Mouse (Mus musculus) gastrocnemius, postnatal 10 days (tissue): ENCODE results near the gene Sim2. TPM values are rescaled to one million over a fixed set of nuclear protein-coding genes. Genes with fewer than 3 reads are reported as not detected.

ENCODE experiments used
- DNase-seq: peaks from one replicate; pipeline ENCODE4 v3.0.0; 2021; ENCODE audit warnings: mixed read lengths
- microRNA-seq, 2 experiments: library from miRNA; unstranded; fragments of <30 nt; microRNA quantifications; one replicate each; pipeline ENCODE4 v1.2.0; 2021
- total RNA-seq, 2 experiments: library from RNA; stranded (reverse); gene quantifications; 2 replicates each; pipeline ENCODE4 v1.2.3; 2021

Sim2 gene
- total RNA-seq, 2 experiments from 2014 or later, result 11.9 to 13.2 TPM

- no peak for DNase-seq
Observed at GRCm38 (mm10) chr16:94164236-94164635, 79.5 kb downstream of the Sim2 start.

- DNase-seq, result no peak
Observed at GRCm38 (mm10) chr16:94164978-94165377, 80.2 kb downstream of the Sim2 start.

GRCm38 (mm10) chr16:94168655-94169545 lies 84.2 kb downstream of the Sim2 start:
- DNase-seq, result no peak

- no peak for DNase-seq
Observed at GRCm38 (mm10) chr16:94170218-94170617, 85.5 kb downstream of the Sim2 start.

- no peak for DNase-seq
Observed at GRCm38 (mm10) chr16:94173361-94173760, 88.6 kb downstream of the Sim2 start.

GRCm38 (mm10) chr16:94175366-94175986 lies 90.7 kb downstream of the Sim2 start:
- DNase-seq, result no peak

Small RNAs within 50 kb of the gene (microRNA-seq; reads per million reads assigned to microRNA genes)
- 0 reads per million in 2 experiments for gene Gm23062

Other genes with a start within 250 kb of the Sim2 start
- 1 to 10 TPM; 4.6 to 6.8 TPM for gene Chaf1b, start 201.0 kb upstream of the Sim2 start, total RNA-seq
- under 1 TPM in 1 of 2 experiments, not detected in 1; 0.16 TPM for gene Cldn14, start 76.1 kb upstream of the Sim2 start, total RNA-seq
- 1 to 10 TPM; 7.0 to 7.7 TPM for gene Hlcs, start 228.6 kb downstream of the Sim2 start, total RNA-seq
- gene Ripply3, start 243.5 kb downstream of the Sim2 start, total RNA-seq, result 1 to 10 TPM; 1.9 to 3.4 TPM